Comparison of ENCODE assay signal across 20 mouse cellular contexts in genomic region chr6:116664031-116664430, GRCm38 (mm10). TPM values are rescaled to one million over a fixed set of nuclear protein-coding genes. Genes with fewer than 3 reads are reported as not detected.
DNase-seq lines count a peak whose midpoint lies in the region; ATAC-seq and TF ChIP-seq lines count a peak whose summit lies in the region.
"Had no signal": no experiment of that assay in that cellular context is flagged by ENCODE, and none has a peak within 500 bp of the region (broad histone marks: within the 10 kb centered on the region; RNA-seq: fewer than 3 reads in every experiment).

No protein-coding gene starts in this region.

- DNase-seq in heart, adult 11 months = peak; percentile 96
- no peak for DNase-seq in heart, postnatal 10 days
- DNase-seq in lung, postnatal 36 days = peak; percentile 61
- DNase-seq in lung, postnatal 25 days (ENCODE audit: low spot score) = no peak
- DNase-seq in adrenal gland, adult 2 months = no peak
- no peak for DNase-seq in urinary bladder, postnatal 14 days (ENCODE audit: low spot score)
- DNase-seq: cerebellum, adult 18-20 months; kidney, adult 9 months; kidney, postnatal 4 days; lung, embryonic 14.5 days; midbrain, embryonic 14.5 days; right cerebral cortex, postnatal 4 days; thymus, postnatal 4 days had no signal

- H3K4me3 ChIP-seq in intestine, embryonic 16.5 days (ENCODE audit: low read length) = no peak overlapping the region
- no peak overlapping the region for H3K4me3 ChIP-seq in small intestine, adult 2 months (ENCODE audit: low read depth, low read length)
- H3K4me3 ChIP-seq: embryonic facial prominence, embryonic 13.5 days; left cerebral cortex, adult 2 months; limb, embryonic 13.5 days had no signal

- no peak overlapping the region for H3K4me2 ChIP-seq in intestine, embryonic 16.5 days (ENCODE audit: low read depth, low read length)
- H3K4me2 ChIP-seq: embryonic facial prominence, embryonic 13.5 days; limb, embryonic 13.5 days; lung, embryonic 14.5 days had no signal

- H3K9me3 ChIP-seq in intestine, embryonic 16.5 days (ENCODE audit: control insufficient read depth, low read length) = no peaks in the 10 kb centered on the region
- H3K9me3 ChIP-seq: embryonic facial prominence, embryonic 13.5 days; limb, embryonic 13.5 days had no signal

- ATAC-seq in intestine, embryonic 16.5 days = peak; percentile 16; the same call in 1 of the 2 replicates
- ATAC-seq: activated CD4-positive, CD25-positive, alpha-beta regulatory T cell, adult 4 months; hindbrain, postnatal 0 days had no signal

- no peaks in the 10 kb centered on the region for H3K27me3 ChIP-seq in intestine, embryonic 16.5 days (replicated peaks; ENCODE audit: control insufficient read depth, insufficient read depth, low read length)
- no peaks in the 10 kb centered on the region for H3K27me3 ChIP-seq in small intestine, adult 2 months (ENCODE audit: control insufficient read depth, insufficient read depth, low read length)
- H3K27me3 ChIP-seq: embryonic facial prominence, embryonic 13.5 days; limb, embryonic 13.5 days had no signal

- no peak for TF ChIP-seq CTCF in small intestine, adult 2 months (IDR thresholded peaks at IDR 0.05; ENCODE audit: extremely low read depth, insufficient read length, insufficient replicate concordance, low read depth, low read length)

- no peak overlapping the region for H3K9ac ChIP-seq in intestine, embryonic 16.5 days (ENCODE audit: low read depth, low read length)
- H3K9ac ChIP-seq: embryonic facial prominence, embryonic 13.5 days; limb, embryonic 13.5 days; lung, embryonic 14.5 days had no signal

- WGBS in intestine, embryonic 16.5 days = 74% methylated on average over 6 of the region's 6 CpGs
- WGBS in small intestine, adult 2 months = 78% methylated on average over 6 of the region's 6 CpGs

- intact Hi-C loops in heart, postnatal 10 days (cut with DNase I) = no loop called here

- H3K36me3 ChIP-seq in intestine, embryonic 16.5 days (ENCODE audit: control insufficient read depth, insufficient read depth, low read length) = no peaks in the 10 kb centered on the region
- H3K36me3 ChIP-seq in small intestine, adult 2 months (ENCODE audit: control insufficient read depth, insufficient read depth, low read length) = no peaks in the 10 kb centered on the region
- H3K36me3 ChIP-seq: embryonic facial prominence, embryonic 13.5 days; limb, embryonic 13.5 days had no signal

- no peak overlapping the region for H3K27ac ChIP-seq in intestine, embryonic 16.5 days (ENCODE audit: low read length)
- peak overlapping the region; percentile 9; the same call in 1 of the 2 replicates for H3K27ac ChIP-seq in small intestine, adult 2 months (ENCODE audit: insufficient read depth, low read depth, low read length)
- H3K27ac ChIP-seq: embryonic facial prominence, embryonic 13.5 days; hindbrain, postnatal 0 days; left cerebral cortex, adult 2 months; limb, embryonic 13.5 days had no signal

- no peaks in the 10 kb centered on the region for H3K4me1 ChIP-seq in intestine, embryonic 16.5 days (ENCODE audit: control insufficient read depth, insufficient read depth, low read length)
- peaks cover 2% of the 10 kb centered on the region; the same call in 1 of the 2 replicates for H3K4me1 ChIP-seq in small intestine, adult 2 months (ENCODE audit: control insufficient read depth, insufficient read depth, insufficient read length, low read length)
- H3K4me1 ChIP-seq: limb, embryonic 13.5 days had no signal

- no peak for TF ChIP-seq POLR2A in small intestine, adult 2 months (IDR thresholded peaks at IDR 0.05; ENCODE audit: low read depth, low read length)

RNA-seq across cellular contexts. Expression of gene Rassf4, which starts 9.7 kb away (rescaled TPM):
- total RNA-seq in heart, postnatal 10 days (2021) = 1 to 10 TPM; 5.0 to 6.5 TPM
- polyA plus RNA-seq in intestine, embryonic 16.5 days (2015; fragmentation: Nextera tagmentation; extraction: Ambion mirVana) = 8.6 and 9.2 TPM in 2 replicates
- 3.7 and 4.4 TPM in 2 replicates for polyA plus RNA-seq in small intestine, adult 2 months (2012; rRNA removed)
- 1 to 10 TPM; 3.9 to 7.4 TPM for total RNA-seq in adrenal gland, adult 2 months (2021)
- 2.3 TPM in 2 replicates for polyA plus RNA-seq in adrenal gland, adult 2 months (2012; rRNA removed)

RNA-seq across cellular contexts. Expression of gene Depp1, which starts 13.6 kb away (rescaled TPM):
- 10 to 100 TPM; 41.6 to 75.0 TPM for total RNA-seq in heart, postnatal 10 days (2021)
- 26.3 and 27.2 TPM in 2 replicates for polyA plus RNA-seq in intestine, embryonic 16.5 days (2015; fragmentation: Nextera tagmentation; extraction: Ambion mirVana)
- polyA plus RNA-seq in small intestine, adult 2 months (2012; rRNA removed) = 1.4 and 2.6 TPM in 2 replicates
- total RNA-seq in adrenal gland, adult 2 months (2021) = 10 to 100 TPM in 1 of 2 experiments, 1 to 10 TPM in 1; 3.8 to 13.4 TPM
- 16.6 and 22.8 TPM in 2 replicates for polyA plus RNA-seq in adrenal gland, adult 2 months (2012; rRNA removed)

RNA-seq across cellular contexts. Expression of gene Zfp422, which starts 35.2 kb away (rescaled TPM):
- total RNA-seq in heart, postnatal 10 days (2021) = 10 to 100 TPM; 33.9 to 38.5 TPM
- 93.5 and 102 TPM in 2 replicates for polyA plus RNA-seq in intestine, embryonic 16.5 days (2015; fragmentation: Nextera tagmentation; extraction: Ambion mirVana)
- 1.3 and 2.9 TPM in 2 replicates for polyA plus RNA-seq in small intestine, adult 2 months (2012; rRNA removed)
- 10 to 100 TPM; 14.8 to 22.9 TPM for total RNA-seq in adrenal gland, adult 2 months (2021)
- 5.0 and 6.6 TPM in 2 replicates for polyA plus RNA-seq in adrenal gland, adult 2 months (2012; rRNA removed)

RNA-seq across cellular contexts. Expression of gene Tmem72, which starts 52.7 kb away (rescaled TPM):
- under 1 TPM; 0.02 TPM for total RNA-seq in heart, postnatal 10 days (2021)
- 0.06 and 0.07 TPM in 2 replicates for polyA plus RNA-seq in intestine, embryonic 16.5 days (2015; fragmentation: Nextera tagmentation; extraction: Ambion mirVana)
- polyA plus RNA-seq in small intestine, adult 2 months (2012; rRNA removed) = not detected in 2 replicates
- total RNA-seq in adrenal gland, adult 2 months (2021) = under 1 TPM; 0.03 to 0.06 TPM
- under 0.01 TPM in 1 of 2 replicates, not detected in the other for polyA plus RNA-seq in adrenal gland, adult 2 months (2012; rRNA removed)

Comparison
In these comparisons a context has a peak if more than half of its experiments do, and no peak if none do; other contexts are left out.
1. DNase-seq: peak in heart, adult 11 months (single experiment) and lung, postnatal 36 days (single experiment); none in heart, postnatal 10 days (0 of 2), lung, postnatal 25 days (single experiment), adrenal gland, adult 2 months (single experiment) and urinary bladder, postnatal 14 days (single experiment).
2. RNA of gene Zfp422, which starts 35.2 kb away (polyA plus RNA-seq): 93.5 to 102 TPM in intestine, embryonic 16.5 days; 5.0 to 6.6 TPM in adrenal gland, adult 2 months and 1.3 to 2.9 TPM in small intestine, adult 2 months; every median in the first group is over 10 times any median in the second.